Mouse (Mus musculus) erythroblast, embryonic 14.5 days (primary cell): Measurements from ENCODE around the gene Banp. TPM values are rescaled to one million over a fixed set of nuclear protein-coding genes. Genes with fewer than 3 reads are reported as not detected.

ENCODE experiments used
- H3K27me3 ChIP-seq: 2 replicates; pipeline ENCODE4 v1.6.1; 2012; ENCODE audit warnings: inconsistent platforms; ENCODE audit not compliant: control insufficient read depth
- H3K36me3 ChIP-seq: 2 replicates; pipeline ENCODE4 v1.6.1; 2012; ENCODE audit warnings: mild to moderate bottlenecking, inconsistent platforms; ENCODE audit not compliant: control insufficient read depth
- H3K4me1 ChIP-seq: 2 replicates; pipeline ENCODE4 v1.6.1; 2012; ENCODE audit warnings: inconsistent platforms; ENCODE audit not compliant: control insufficient read depth
- H3K4me3 ChIP-seq: replicated peaks from 2 replicates; pipeline ENCODE3; 2012; ENCODE audit warnings: moderate library complexity, mild to moderate bottlenecking, inconsistent platforms
- H3K9me3 ChIP-seq: 2 replicates; pipeline ENCODE4 v1.6.1; 2012; ENCODE audit warnings: low read length, inconsistent platforms, mixed read lengths; ENCODE audit not compliant: control insufficient read depth
- GATA1 ChIP-seq: IDR thresholded peaks from 2 replicates; pipeline ENCODE4 v1.6.1; 2012; ENCODE audit warnings: low read length, inconsistent platforms, mixed read lengths
- TAL1 ChIP-seq: IDR thresholded peaks from 3 replicates; pipeline ENCODE4 v1.6.1; 2012; ENCODE audit warnings: low read length, inconsistent platforms, mixed read lengths
- polyA plus RNA-seq: library from polyadenylated mRNA; stranded (reverse); fragments of >175 nt; gene quantifications from 2 replicates; pipeline ENCODE4 v1.2.3, GENCODE M21; 2012

The Banp gene
- polyA plus RNA-seq, 1 experiment = 8.0 TPM

DNA sequence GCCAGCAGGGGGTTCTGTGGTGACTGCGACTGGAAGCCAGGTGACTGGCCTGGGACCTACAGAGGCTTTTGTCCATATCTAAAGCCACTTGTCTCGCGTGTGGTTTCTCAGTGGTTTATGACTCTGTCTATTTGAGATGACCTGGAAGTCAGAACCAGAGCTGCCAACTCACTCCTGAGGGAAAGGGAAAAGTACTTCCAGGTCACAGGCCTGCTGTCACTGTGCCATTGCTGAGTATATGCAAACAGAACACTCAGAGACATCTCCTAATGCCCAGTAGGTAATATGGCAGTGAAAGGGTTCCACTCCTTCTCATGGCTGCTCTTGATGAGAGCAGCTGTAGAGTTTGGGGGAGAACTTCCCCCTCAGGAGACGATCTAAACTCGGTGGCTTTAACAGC is 49.7 kb downstream of the Banp start:
- Histone ChIP-seq H3K36me3 (peaks cover 98% of the 10 kb centered on the region), H3K9me3 (no peaks in the 10 kb centered on the region), H3K27me3 (no peaks in the 10 kb centered on the region), H3K4me3 (no peak overlapping the region), H3K4me1 (no peaks in the 10 kb centered on the region)
- TF ChIP-seq TAL1 (no peak), GATA1 (no peak)

DNA sequence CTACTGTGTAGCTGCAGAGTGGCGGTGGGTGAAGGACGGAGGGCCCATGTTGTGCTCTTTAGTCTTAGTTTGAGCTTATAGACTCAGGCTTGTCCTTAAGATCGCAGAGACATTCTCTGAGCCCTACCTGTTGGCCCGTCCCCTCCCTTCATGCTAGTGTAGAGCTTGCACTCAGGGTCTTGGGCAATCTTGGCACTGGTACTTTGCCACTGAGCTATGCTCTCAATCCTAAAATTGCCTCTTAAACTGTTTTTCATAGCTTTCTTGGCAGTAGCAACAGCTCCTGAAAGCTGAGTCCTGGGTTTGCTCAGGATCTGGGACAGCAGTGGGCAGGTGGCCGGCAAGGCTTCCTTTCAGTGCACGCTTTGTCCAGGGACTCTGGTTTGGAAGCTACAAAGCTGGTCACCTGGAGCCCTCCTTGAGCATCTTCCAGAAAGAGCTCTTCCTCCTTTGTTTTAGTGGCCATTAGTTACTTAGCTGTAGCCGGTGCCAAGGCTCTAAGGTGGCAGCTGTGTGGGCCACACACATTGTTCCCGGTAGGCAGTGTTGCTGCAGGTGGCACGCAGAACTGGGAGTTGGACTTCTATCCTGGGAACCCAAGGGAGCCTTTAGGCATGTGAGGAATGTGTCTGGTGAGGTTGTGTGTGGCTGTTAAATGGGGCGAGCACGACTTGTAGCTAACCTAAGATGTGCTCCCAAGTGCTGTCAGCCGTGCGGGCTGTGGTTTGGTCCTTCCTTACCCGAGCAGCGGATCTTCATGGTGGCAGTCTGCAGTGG is 52.0 kb downstream of the Banp start:
- no peak for TF ChIP-seq TAL1
- no peak for TF ChIP-seq GATA1
- no peaks in the 10 kb centered on the region for H3K9me3 ChIP-seq
- no peak overlapping the region for H3K4me3 ChIP-seq
- H3K27me3 ChIP-seq = no peaks in the 10 kb centered on the region
- no peaks in the 10 kb centered on the region for H3K4me1 ChIP-seq
- peaks cover 93% of the 10 kb centered on the region for H3K36me3 ChIP-seq

DNA sequence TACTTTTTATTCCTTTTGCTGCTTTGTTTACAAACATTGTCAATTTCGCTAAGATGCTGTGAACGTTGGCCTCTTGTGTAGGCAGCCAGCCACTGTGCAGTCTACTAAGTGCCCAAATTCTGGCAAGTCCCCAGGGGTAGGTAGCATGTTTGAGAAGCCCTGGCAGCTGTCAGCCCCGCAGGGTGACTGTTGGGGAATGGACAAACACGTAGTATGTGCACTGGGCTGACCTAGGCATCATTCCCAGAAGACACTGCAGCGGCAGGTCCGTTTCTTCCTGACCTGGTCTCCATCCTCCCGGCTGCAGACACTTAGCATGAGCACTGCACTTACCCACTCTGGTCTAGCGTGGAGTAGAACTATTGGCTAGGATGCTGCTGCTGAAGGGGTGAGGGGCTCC is 54.1 kb downstream of the Banp start:
- Histone ChIP-seq H3K36me3 (peaks cover 93% of the 10 kb centered on the region), H3K4me3 (no peak overlapping the region), H3K9me3 (no peaks in the 10 kb centered on the region), H3K4me1 (no peaks in the 10 kb centered on the region), H3K27me3 (no peaks in the 10 kb centered on the region)
- TF ChIP-seq TAL1 (no peak), GATA1 (no peak)

DNA sequence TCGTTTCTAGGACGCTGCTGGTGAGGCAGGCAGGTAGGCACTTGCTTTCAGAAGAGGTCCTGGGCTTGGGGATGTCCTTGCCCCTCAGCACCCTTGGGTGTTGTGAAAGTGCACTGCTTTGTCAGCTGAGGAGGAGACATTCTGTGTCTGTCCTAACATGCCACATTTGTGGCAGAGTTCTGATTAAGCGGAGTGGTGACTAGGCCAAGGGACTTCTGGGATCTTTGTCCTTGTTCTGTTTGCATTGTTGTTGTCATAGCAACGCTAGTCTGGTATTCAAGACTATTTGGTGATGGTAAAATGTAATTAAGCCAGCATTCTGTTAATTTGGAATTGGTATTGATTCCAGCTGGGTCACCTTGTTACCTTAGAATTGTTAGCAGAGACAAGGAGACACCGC is 54.6 kb downstream of the Banp start:
- no peaks in the 10 kb centered on the region for H3K4me1 ChIP-seq
- H3K27me3 ChIP-seq = no peaks in the 10 kb centered on the region
- H3K36me3 ChIP-seq = peaks cover 93% of the 10 kb centered on the region
- no peak for TF ChIP-seq TAL1
- no peak for TF ChIP-seq GATA1
- H3K4me3 ChIP-seq = no peak overlapping the region
- no peaks in the 10 kb centered on the region for H3K9me3 ChIP-seq

DNA sequence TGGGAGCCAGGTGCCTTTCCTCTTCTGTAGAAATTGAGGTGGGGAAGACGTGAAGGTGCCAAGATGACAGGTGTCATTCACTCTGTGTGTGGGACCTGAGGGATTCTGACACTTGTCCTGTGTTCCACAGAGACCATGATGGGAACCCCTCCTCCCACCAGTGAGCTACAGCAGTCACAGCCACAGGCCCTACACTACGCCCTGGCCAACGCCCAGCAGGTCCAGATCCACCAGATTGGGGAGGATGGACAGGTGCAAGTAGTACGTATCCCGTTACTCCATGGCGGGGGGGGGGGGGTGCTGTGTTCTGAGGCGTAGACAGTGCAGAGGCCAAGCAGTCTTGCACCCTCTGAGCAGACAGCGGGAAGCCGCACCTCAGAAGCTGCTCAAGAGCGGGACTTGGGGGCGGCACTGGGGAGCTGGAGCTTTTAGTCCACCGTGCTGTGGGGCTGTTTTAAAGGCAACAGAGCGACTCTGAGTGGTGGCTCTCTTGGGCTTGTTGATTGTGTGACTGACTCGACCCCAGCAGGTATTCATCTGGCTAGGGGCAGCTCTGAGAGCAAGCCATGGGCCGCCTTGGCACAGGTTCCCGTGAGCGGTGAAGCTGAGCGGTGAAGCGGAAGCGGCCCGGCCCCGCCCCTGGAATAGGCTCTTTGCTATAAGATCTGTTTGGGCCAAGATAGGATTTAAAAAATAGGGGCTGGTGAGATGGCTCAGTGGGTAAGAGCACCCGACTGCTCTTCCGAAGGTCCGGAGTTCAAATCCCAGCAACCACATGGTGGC is 56.1 kb downstream of the Banp start:
- no peak for TF ChIP-seq TAL1
- TF ChIP-seq GATA1 = no peak
- Histone ChIP-seq H3K4me3 (no peak overlapping the region), H3K36me3 (peaks cover 91% of the 10 kb centered on the region), H3K4me1 (no peaks in the 10 kb centered on the region), H3K9me3 (no peaks in the 10 kb centered on the region), H3K27me3 (no peaks in the 10 kb centered on the region)

DNA sequence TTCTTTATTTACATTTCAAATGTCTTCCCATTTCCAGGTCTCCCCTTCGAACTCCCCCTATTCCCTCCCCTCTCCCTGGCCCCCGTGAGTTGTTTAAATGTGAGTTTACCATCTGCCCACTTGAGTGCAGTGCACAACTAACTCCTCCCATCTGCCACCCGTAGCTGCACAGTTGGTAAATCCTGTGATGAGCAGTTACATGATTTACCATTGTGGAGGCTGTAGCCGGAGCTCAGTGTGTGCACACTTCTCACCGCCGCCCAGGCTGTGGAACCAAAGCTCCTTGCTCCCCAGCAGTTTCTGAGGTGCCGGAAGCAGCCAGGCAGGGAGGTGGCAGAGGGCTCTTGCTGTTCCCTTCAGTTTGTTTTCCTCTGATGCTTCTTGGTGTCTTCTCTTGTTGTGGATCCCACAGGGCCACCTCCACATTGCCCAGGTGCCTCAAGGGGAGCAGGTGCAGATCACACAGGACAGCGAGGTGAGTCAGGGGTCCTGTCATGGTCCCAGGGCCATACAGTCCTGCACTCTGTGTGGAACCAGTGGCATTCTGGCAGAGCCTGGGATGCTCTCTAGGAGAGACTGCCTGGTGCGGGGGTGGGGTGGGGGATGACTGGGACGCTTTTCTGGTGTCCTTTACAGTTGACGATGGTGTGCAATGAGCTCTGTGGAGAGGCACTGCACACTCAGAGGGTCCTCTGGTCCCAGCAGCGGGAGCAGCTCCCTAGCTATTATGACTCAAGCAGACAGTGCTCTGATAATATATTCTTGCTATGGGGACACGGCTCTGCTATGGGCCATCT is 57.3 kb downstream of the Banp start:
- Histone ChIP-seq H3K4me1 (no peaks in the 10 kb centered on the region), H3K9me3 (no peaks in the 10 kb centered on the region), H3K36me3 (peaks cover 91% of the 10 kb centered on the region), H3K27me3 (no peaks in the 10 kb centered on the region), H3K4me3 (no peak overlapping the region)
- TF ChIP-seq GATA1 (no peak), TAL1 (no peak)

DNA sequence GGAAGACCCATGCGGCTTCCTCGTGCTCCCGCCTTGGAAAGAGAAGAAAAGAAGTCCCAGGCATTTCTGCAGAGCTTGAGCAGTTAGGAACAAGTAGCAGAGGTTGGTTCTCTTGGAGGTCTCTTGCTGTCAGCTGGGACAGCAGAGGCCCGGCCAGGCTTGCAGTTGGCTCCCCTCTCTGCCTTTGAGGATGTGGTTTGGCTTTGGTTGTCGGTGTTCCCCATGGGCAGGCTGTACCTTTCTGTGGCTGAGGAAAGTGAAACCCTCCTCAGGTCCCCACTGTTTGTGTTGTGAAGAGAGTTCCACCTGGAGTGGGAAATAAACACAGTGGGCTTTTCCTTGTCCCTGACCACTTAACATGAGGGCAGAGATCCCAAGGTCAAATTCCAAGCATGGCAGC is 58.8 kb downstream of the Banp start:
- no peak overlapping the region for H3K4me3 ChIP-seq
- H3K27me3 ChIP-seq = no peaks in the 10 kb centered on the region
- no peaks in the 10 kb centered on the region for H3K9me3 ChIP-seq
- peaks cover 90% of the 10 kb centered on the region for H3K36me3 ChIP-seq
- no peak for TF ChIP-seq TAL1
- no peaks in the 10 kb centered on the region for H3K4me1 ChIP-seq

DNA sequence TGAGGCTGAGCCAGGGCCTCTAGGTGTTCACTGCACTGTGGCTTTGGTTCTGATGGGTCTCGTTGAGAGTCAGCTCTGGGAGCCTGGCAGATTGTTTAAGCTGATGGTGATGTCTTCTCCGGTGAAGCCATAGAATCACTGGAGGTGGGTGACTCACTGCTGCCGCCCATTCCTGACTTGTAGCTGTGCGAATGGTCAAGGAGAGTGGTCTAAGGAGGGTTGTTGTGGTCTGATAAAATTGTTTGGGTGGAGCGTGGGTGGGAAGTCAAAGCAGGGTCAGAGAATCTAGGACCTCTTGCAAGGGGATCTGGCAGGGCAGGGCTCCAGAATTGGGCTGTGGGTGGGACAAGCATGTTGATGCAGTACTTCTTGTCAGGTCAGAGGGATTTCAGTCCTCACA is 61.1 kb downstream of the Banp start:
- Histone ChIP-seq H3K27me3 (no peaks in the 10 kb centered on the region), H3K36me3 (peaks cover 93% of the 10 kb centered on the region), H3K4me1 (no peaks in the 10 kb centered on the region), H3K4me3 (no peak overlapping the region), H3K9me3 (no peaks in the 10 kb centered on the region)
- no peak for TF ChIP-seq TAL1
- no peak for TF ChIP-seq GATA1

DNA sequence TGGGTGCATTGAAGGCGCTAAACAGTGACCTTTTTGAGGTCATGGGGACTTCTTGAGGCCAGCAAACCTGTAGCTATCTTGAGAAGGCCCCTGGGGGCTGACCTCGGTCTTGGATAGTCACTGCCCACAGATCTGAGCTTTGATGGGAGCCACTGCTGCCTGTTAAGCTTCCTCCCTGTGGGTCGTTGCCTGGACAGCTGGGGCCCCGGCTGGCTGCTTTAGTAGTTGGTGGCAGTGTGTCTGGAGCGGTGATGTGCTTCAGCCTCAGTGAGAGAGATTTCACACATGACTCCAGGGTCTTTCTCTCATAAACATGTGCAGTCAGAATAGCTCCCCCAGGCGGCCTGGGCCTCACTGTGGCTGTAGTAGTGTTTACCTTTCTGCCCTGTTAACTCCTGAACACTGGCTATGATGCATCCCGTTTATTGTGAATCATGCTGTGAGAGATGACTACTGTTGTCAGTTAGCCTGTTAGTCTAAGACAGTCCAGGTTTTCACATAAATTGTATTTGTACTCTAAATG is 61.6 kb downstream of the Banp start:
- no peak for TF ChIP-seq TAL1
- no peak for TF ChIP-seq GATA1
- Histone ChIP-seq H3K4me1 (no peaks in the 10 kb centered on the region), H3K36me3 (peaks cover 95% of the 10 kb centered on the region), H3K4me3 (no peak overlapping the region), H3K9me3 (no peaks in the 10 kb centered on the region), H3K27me3 (no peaks in the 10 kb centered on the region)
